Mouse (Mus musculus) myocyte (in vitro differentiated cells): ENCODE data around the gene Pick1. TPM values are rescaled to one million over a fixed set of nuclear protein-coding genes. Genes with fewer than 3 reads are reported as not detected.

ENCODE experiments used
- H3K27me3 ChIP-seq: one replicate; pipeline ENCODE4 v1.6.1; 2011; ENCODE audit not compliant: control insufficient read depth, insufficient read depth, insufficient read length
- H3K36me3 ChIP-seq: one replicate; pipeline ENCODE4 v1.6.1; 2011; ENCODE audit not compliant: control insufficient read depth, insufficient read depth
- H3K4me2 ChIP-seq: one replicate; pipeline ENCODE4 v1.6.1; 2011; ENCODE audit warnings: low read depth, control low read depth
- H3K4me3 ChIP-seq: one replicate; pipeline ENCODE4 v1.5.1; 2011; ENCODE audit warnings: mild to moderate bottlenecking, control low read depth, moderate library complexity
- H3K79me2 ChIP-seq: one replicate; pipeline ENCODE4 v1.6.1; 2011; ENCODE audit not compliant: control insufficient read depth, insufficient read depth
- H3ac ChIP-seq: one replicate; pipeline ENCODE4 v1.6.1; 2011; ENCODE audit not compliant: control insufficient read depth, insufficient read length
- CEBPB ChIP-seq: IDR thresholded peaks from 2 replicates; pipeline ENCODE4 v1.6.1; 2011; ENCODE audit warnings: mild to moderate bottlenecking, moderate library complexity; ENCODE audit not compliant: poor library complexity, insufficient read depth, severe bottlenecking
- E2F4 ChIP-seq: IDR thresholded peaks from one replicate; pipeline ENCODE4 v1.6.1; 2011; ENCODE audit warnings: mild to moderate bottlenecking, control low read depth, moderate library complexity; ENCODE audit not compliant: insufficient read depth
- MAX ChIP-seq: IDR thresholded peaks from one replicate; pipeline ENCODE4 v1.6.1; 2011; ENCODE audit warnings: low read depth, mild to moderate bottlenecking, control low read depth
- MYOD1 ChIP-seq, 3 experiments: IDR thresholded peaks; one replicate each; pipeline ENCODE4 v1.6.1; 2011; ENCODE audit warnings: control low read depth in 2 of 3, low read depth in 2 of 3, mild to moderate bottlenecking in 2 of 3, moderate library complexity in 1 of 3; ENCODE audit not compliant: insufficient read length in 2 of 3, control insufficient read depth in 1 of 3
- MYOG ChIP-seq, 3 experiments: IDR thresholded peaks; one replicate each; pipeline ENCODE4 v1.6.1; 2011; ENCODE audit warnings: control low read depth in 2 of 3, low read depth in 2 of 3, mild to moderate bottlenecking in 2 of 3; ENCODE audit not compliant: insufficient read length in 2 of 3, control insufficient read depth in 1 of 3, insufficient read depth in 1 of 3
- POLR2A ChIP-seq: IDR thresholded peaks from one replicate; pipeline ENCODE4 v1.6.1; 2011; ENCODE audit warnings: low read depth, mild to moderate bottlenecking, control low read depth, moderate library complexity; ENCODE audit not compliant: insufficient read length
- POLR2AphosphoS2 ChIP-seq: IDR thresholded peaks from one replicate; pipeline ENCODE4 v1.6.1; 2011; ENCODE audit warnings: low read depth, control low read depth; ENCODE audit not compliant: insufficient read length
- REST ChIP-seq: IDR thresholded peaks from one replicate; pipeline ENCODE4 v1.6.1; 2011; ENCODE audit warnings: mild to moderate bottlenecking, control low read depth, moderate library complexity; ENCODE audit not compliant: insufficient read depth, insufficient read length
- SRF ChIP-seq: IDR thresholded peaks from one replicate; pipeline ENCODE4 v1.6.1; 2011; ENCODE audit warnings: low read depth; ENCODE audit not compliant: control insufficient read depth, insufficient read length
- TCF12 ChIP-seq: IDR thresholded peaks from one replicate; pipeline ENCODE4 v1.6.1; 2011; ENCODE audit warnings: mild to moderate bottlenecking, control low read depth; ENCODE audit not compliant: poor library complexity, insufficient read depth, severe bottlenecking
- TCF3 ChIP-seq: IDR thresholded peaks from one replicate; pipeline ENCODE4 v1.6.1; 2011; ENCODE audit warnings: low read depth, control low read depth; ENCODE audit not compliant: insufficient read length
- USF1 ChIP-seq: IDR thresholded peaks from one replicate; pipeline ENCODE4 v1.6.1; 2011; ENCODE audit warnings: low read depth, mild to moderate bottlenecking, control low read depth, moderate library complexity
- polyA plus RNA-seq: library from polyadenylated mRNA; unstranded; fragments of >200 nt; fragmentation: generic; extraction: Trizol; gene quantifications from one replicate; pipeline ENCODE4 v1.2.1, GENCODE M21; 2012; ENCODE audit warnings: missing spikeins

Pick1 gene
- polyA plus RNA-seq, 1 experiment = 26.0 TPM

- Histone ChIP-seq H3K4me2 (no peak overlapping the region), H3ac (no peak overlapping the region), H3K79me2 (no peaks in the 10 kb centered on the region), H3K4me3 (no peak overlapping the region), H3K36me3 (no peaks in the 10 kb centered on the region), H3K27me3 (peaks cover 47% of the 10 kb centered on the region)
- TF ChIP-seq POLR2AphosphoS2 (no peak), MYOD1 (IDR thresholded peaks at IDR 0.05; ENCODE audit: control insufficient read depth in 1 of 3, insufficient read length in 2 of 3, low read depth in 2 of 3) (peak in 1 of 3 experiments; percentile 55), MYOG (IDR thresholded peaks at IDR 0.05; ENCODE audit: control insufficient read depth in 1 of 3, insufficient read depth in 1 of 3, insufficient read length in 2 of 3, low read depth in 2 of 3) (peak in 1 of 3 experiments; percentile 78)
Measured at GRCm38 (mm10) chr15:79201491-79202150, 27.4 kb upstream of the Pick1 start.

- peak in 2 of 3 experiments; percentile 19 to 32 for TF ChIP-seq MYOD1 (IDR thresholded peaks at IDR 0.05; ENCODE audit: control insufficient read depth in 1 of 3, insufficient read length in 2 of 3, low read depth in 2 of 3)
- TF ChIP-seq TCF12 = no peak
- Histone ChIP-seq H3K27me3 (peaks cover 52% of the 10 kb centered on the region), H3K4me2 (no peak overlapping the region), H3ac (no peak overlapping the region), H3K79me2 (no peaks in the 10 kb centered on the region), H3K4me3 (no peak overlapping the region), H3K36me3 (no peaks in the 10 kb centered on the region)
Measured at GRCm38 (mm10) chr15:79202575-79202974, 26.4 kb upstream of the Pick1 start.

- no peak overlapping the region for H3K4me3 ChIP-seq
- no peak for TF ChIP-seq CEBPB
- TF ChIP-seq TCF3 = peak; percentile 12
- TF ChIP-seq E2F4 = no peak
- peak; percentile 12 to 91 (median 55) for TF ChIP-seq MYOD1 (IDR thresholded peaks at IDR 0.05; ENCODE audit: control insufficient read depth in 1 of 3, insufficient read length in 2 of 3, low read depth in 2 of 3)
- peak; percentile 40 to 92 (median 63) for TF ChIP-seq MYOG (IDR thresholded peaks at IDR 0.05; ENCODE audit: control insufficient read depth in 1 of 3, insufficient read depth in 1 of 3, insufficient read length in 2 of 3, low read depth in 2 of 3)
- TF ChIP-seq SRF = no peak
- no peak for TF ChIP-seq POLR2AphosphoS2
- TF ChIP-seq REST = no peak
- no peak for TF ChIP-seq POLR2A
- TF ChIP-seq MAX = no peak
- no peak for TF ChIP-seq TCF12
- TF ChIP-seq USF1 = no peak
- H3K4me2 ChIP-seq = no peak overlapping the region
- no peaks in the 10 kb centered on the region for H3K36me3 ChIP-seq
- no peak overlapping the region for H3ac ChIP-seq
- no peaks in the 10 kb centered on the region for H3K79me2 ChIP-seq
- H3K27me3 ChIP-seq = peaks cover 66% of the 10 kb centered on the region
Measured at GRCm38 (mm10) chr15:79208211-79208610, 20.8 kb upstream of the Pick1 start.

- Histone ChIP-seq H3K4me3 (no peak overlapping the region), H3K27me3 (peaks cover 66% of the 10 kb centered on the region)
Measured at GRCm38 (mm10) chr15:79208758-79209439, 20.1 kb upstream of the Pick1 start.

GRCm38 (mm10) chr15:79210357-79210756, 18.6 kb upstream of the Pick1 start:
- Histone ChIP-seq H3K4me2 (no peak overlapping the region), H3ac (no peak overlapping the region), H3K27me3 (peaks cover 70% of the 10 kb centered on the region), H3K79me2 (no peaks in the 10 kb centered on the region), H3K36me3 (no peaks in the 10 kb centered on the region), H3K4me3 (no peak overlapping the region)
- TF ChIP-seq E2F4 (no peak), TCF12 (no peak), TCF3 (no peak), POLR2A (no peak), MAX (no peak), POLR2AphosphoS2 (no peak), REST (no peak), MYOG (IDR thresholded peaks at IDR 0.05; ENCODE audit: control insufficient read depth in 1 of 3, insufficient read depth in 1 of 3, insufficient read length in 2 of 3, low read depth in 2 of 3) (no peak)

More at GRCm38 (mm10) chr15:79208758-79209439, 20.1 kb upstream of the Pick1 start:
- Histone ChIP-seq H3K36me3 (no peaks in the 10 kb centered on the region), H3ac (no peak overlapping the region), H3K79me2 (no peaks in the 10 kb centered on the region), H3K4me2 (no peak overlapping the region)
- TF ChIP-seq MYOG (IDR thresholded peaks at IDR 0.05; ENCODE audit: control insufficient read depth in 1 of 3, insufficient read depth in 1 of 3, insufficient read length in 2 of 3, low read depth in 2 of 3) = no peak
- no peak for TF ChIP-seq USF1
- TF ChIP-seq MYOD1 (IDR thresholded peaks at IDR 0.05; ENCODE audit: control insufficient read depth in 1 of 3, insufficient read length in 2 of 3, low read depth in 2 of 3) = no peak
- no peak for TF ChIP-seq TCF12
- no peak for TF ChIP-seq CEBPB
- no peak for TF ChIP-seq MAX
- TF ChIP-seq E2F4 = no peak
- no peak for TF ChIP-seq POLR2A
- no peak for TF ChIP-seq TCF3
- no peak for TF ChIP-seq POLR2AphosphoS2
- no peak for TF ChIP-seq REST
- TF ChIP-seq SRF = no peak
